Mouse (Mus musculus): ENCODE measurements at regions not wholly inside any gene's neighbourhood (a gene's known extent, or its start where the extent isn't known, plus 50 kb on each side); places are given as distances from the start of the nearest gene placed in this dataset.

DNA sequence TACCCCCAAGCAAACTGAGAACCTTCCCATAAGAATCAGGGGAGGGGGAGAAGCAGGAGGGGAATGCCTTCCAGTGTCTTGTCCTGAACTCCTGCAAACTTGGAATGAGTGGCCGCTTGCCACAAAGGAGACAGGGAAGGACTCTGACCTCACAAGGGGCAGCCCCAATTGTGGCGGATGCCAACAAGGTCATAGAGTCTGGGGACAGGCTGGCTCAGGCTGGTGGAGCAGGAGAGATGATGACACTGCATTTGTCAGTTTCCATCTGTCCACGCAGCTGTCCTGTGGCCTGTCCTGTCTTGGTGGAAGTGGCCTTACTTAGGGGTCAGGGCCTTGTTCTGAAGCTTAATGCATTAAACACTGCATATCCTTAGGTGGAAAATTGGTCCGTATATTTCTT lies 414.4 kb upstream of the Nr5a2 start:
- Histone ChIP-seq H3K4me1 (ENCODE audit: control insufficient read depth, insufficient read depth, low read length) (peaks cover 21% of the 10 kb centered on the region), H3K36me3 (ENCODE audit: control insufficient read depth, insufficient read depth, low read length) (no peaks in the 10 kb centered on the region), H3K4me3 (replicated peaks; ENCODE audit: low read length) (no peak overlapping the region), H3K27ac (replicated peaks; ENCODE audit: low read depth, low read length) (no peak overlapping the region), H3K9me3 (ENCODE audit: control insufficient read depth, low read length) (no peaks in the 10 kb centered on the region), H3K9ac (ENCODE audit: low read depth, low read length, severe bottlenecking) (no peak overlapping the region), H3K4me2 (replicated peaks; ENCODE audit: low read depth, low read length, severe bottlenecking) (no peak overlapping the region), H3K27me3 (ENCODE audit: control insufficient read depth, insufficient read depth, low read length) (peaks cover 3% of the 10 kb centered on the region; the same call in 1 of the 2 replicates)
- DNase-seq (ENCODE audit: low spot score) (no peak), ATAC-seq (ENCODE audit: low FRiP score, low read depth) (no peak)
- 74% methylated on average over 4 of the region's 4 CpGs for WGBS
- no peak for TF ChIP-seq POLR2A (IDR thresholded peaks at IDR 0.05; ENCODE audit: borderline replicate concordance, extremely low read depth, insufficient read depth, insufficient read length)

DNA sequence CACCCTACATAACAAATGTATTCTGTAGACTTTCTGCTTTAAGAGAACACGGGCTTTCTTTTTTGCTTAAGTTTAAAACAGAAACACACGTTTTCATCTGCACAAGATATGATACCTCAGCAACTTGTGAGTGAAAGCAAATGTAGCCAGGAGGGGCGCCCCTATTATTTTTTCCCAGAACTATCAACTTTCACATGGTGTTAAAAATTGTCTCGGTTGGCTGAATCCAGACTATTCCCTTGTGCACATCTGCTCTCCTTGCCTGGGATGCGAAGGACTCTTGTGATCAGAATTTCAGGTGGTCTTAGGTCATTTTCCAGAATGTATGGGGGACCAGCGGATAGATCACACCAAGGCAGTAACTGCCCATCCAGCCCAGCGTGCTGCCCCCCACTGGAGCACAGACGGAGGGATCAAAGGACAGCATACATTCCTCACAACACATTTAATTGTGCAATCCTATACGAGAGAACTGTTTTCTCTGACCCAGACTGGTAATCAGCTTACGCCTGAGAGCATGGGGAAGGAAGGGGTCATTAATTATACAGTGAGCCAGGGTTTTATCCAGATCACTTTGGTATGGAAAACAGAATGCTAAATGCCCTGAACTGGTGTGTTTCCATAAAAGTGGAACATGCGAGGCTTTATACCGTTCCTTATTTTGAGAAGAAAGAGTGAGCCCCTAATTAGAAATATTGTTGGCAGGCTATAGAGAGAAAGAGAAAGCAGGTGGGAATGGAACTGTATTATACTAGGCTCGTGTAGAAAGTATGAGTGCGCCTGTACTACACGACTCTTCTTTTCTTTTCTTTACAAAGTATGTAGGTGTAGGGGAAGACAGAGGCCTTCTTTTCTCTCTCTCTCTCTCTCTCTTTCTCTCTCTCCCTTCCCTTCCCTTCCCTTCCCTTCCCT lies 413.5 kb upstream of the Nr5a2 start:
- no peak overlapping the region for H3K9ac ChIP-seq (ENCODE audit: low read depth, low read length, severe bottlenecking)
- 26% methylated on average over 15 of the region's 15 CpGs for WGBS
- H3K27me3 ChIP-seq (ENCODE audit: control insufficient read depth, insufficient read depth, low read length), result peaks cover 3% of the 10 kb centered on the region; the same call in 1 of the 2 replicates
- H3K9me3 ChIP-seq (ENCODE audit: control insufficient read depth, low read length), result no peaks in the 10 kb centered on the region
- DNase-seq (ENCODE audit: low spot score) (peak; percentile 25), ATAC-seq (ENCODE audit: low FRiP score, low read depth) (peak; percentile 56; the same call in 1 of the 2 replicates)
- H3K27ac ChIP-seq (replicated peaks; ENCODE audit: low read depth, low read length), result no peak overlapping the region
- H3K4me3 ChIP-seq (replicated peaks; ENCODE audit: low read length), result no peak overlapping the region
- no peak for TF ChIP-seq POLR2A (IDR thresholded peaks at IDR 0.05; ENCODE audit: borderline replicate concordance, extremely low read depth, insufficient read depth, insufficient read length)
- H3K36me3 ChIP-seq (ENCODE audit: control insufficient read depth, insufficient read depth, low read length), result no peaks in the 10 kb centered on the region
- no peak overlapping the region for H3K4me2 ChIP-seq (replicated peaks; ENCODE audit: low read depth, low read length, severe bottlenecking)
- peaks cover 21% of the 10 kb centered on the region for H3K4me1 ChIP-seq (ENCODE audit: control insufficient read depth, insufficient read depth, low read length)

DNA sequence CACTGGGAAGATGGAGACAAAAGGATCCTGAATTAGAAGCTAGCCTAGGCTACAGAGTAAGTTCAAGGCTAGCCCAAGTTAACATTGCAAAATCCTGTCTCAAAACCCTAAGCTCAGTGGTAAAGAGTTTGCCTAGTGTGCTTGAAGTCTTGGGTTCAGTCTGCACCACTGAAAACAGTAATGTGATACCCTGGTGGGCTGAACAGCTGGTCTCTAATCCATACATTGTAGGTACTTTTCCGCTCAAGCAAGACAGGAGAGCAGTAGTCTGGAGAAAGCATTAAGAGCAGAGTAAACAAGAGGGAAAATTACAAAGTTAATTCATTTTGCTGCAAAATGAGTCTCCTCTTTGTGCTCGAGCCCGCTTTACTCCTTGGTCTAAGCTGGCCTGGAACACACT lies 412.0 kb upstream of the Nr5a2 start:
- no peaks in the 10 kb centered on the region for H3K9me3 ChIP-seq (ENCODE audit: control insufficient read depth, low read length)
- no peaks in the 10 kb centered on the region for H3K36me3 ChIP-seq (ENCODE audit: control insufficient read depth, insufficient read depth, low read length)
- peaks cover 21% of the 10 kb centered on the region for H3K4me1 ChIP-seq (ENCODE audit: control insufficient read depth, insufficient read depth, low read length)
- H3K27me3 ChIP-seq (ENCODE audit: control insufficient read depth, insufficient read depth, low read length), result no peaks in the 10 kb centered on the region
- H3K9ac ChIP-seq (ENCODE audit: low read depth, low read length, severe bottlenecking), result no peak overlapping the region
- ATAC-seq (ENCODE audit: low FRiP score, low read depth) (no peak), DNase-seq (ENCODE audit: low spot score) (no peak)
- H3K4me3 ChIP-seq (replicated peaks; ENCODE audit: low read length), result no peak overlapping the region
- H3K4me2 ChIP-seq (replicated peaks; ENCODE audit: low read depth, low read length, severe bottlenecking), result no peak overlapping the region
- no peak for TF ChIP-seq POLR2A (IDR thresholded peaks at IDR 0.05; ENCODE audit: borderline replicate concordance, extremely low read depth, insufficient read depth, insufficient read length)
- WGBS, result 47% methylated on average over 3 of the region's 3 CpGs
- no peak overlapping the region for H3K27ac ChIP-seq (replicated peaks; ENCODE audit: low read depth, low read length)

DNA sequence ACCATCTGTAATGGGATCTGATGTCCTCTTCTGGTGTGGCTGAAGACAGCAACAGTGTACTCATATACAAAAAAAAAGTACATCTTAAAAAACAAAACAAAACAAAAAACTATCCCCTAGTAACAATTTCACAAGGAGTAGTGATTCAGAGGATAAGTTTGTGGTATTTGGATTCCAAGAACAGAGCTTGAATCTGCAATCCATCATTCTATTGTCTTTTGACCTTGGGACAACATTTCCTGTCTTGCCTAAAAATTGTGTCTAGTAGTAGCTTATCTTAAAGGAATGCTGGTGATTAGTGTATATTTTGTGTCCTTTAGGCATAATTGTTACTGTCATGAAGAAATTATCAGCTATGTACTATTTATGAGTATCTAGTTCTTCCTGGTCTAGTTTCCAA lies 404.1 kb upstream of the Nr5a2 start:
- no peak for ATAC-seq (ENCODE audit: low FRiP score, low read depth)
- Histone ChIP-seq H3K9ac (ENCODE audit: low read depth, low read length, severe bottlenecking) (no peak overlapping the region), H3K4me3 (replicated peaks; ENCODE audit: low read length) (no peak overlapping the region), H3K4me2 (replicated peaks; ENCODE audit: low read depth, low read length, severe bottlenecking) (no peak overlapping the region), H3K27ac (replicated peaks; ENCODE audit: low read depth, low read length) (no peak overlapping the region), H3K4me1 (ENCODE audit: control insufficient read depth, insufficient read depth, low read length) (no peaks in the 10 kb centered on the region), H3K36me3 (ENCODE audit: control insufficient read depth, insufficient read depth, low read length) (no peaks in the 10 kb centered on the region), H3K27me3 (ENCODE audit: control insufficient read depth, insufficient read depth, low read length) (no peaks in the 10 kb centered on the region), H3K9me3 (ENCODE audit: control insufficient read depth, low read length) (no peaks in the 10 kb centered on the region)
- no peak for TF ChIP-seq POLR2A (IDR thresholded peaks at IDR 0.05; ENCODE audit: borderline replicate concordance, extremely low read depth, insufficient read depth, insufficient read length)
- DNase-seq (ENCODE audit: low spot score), result no peak

DNA sequence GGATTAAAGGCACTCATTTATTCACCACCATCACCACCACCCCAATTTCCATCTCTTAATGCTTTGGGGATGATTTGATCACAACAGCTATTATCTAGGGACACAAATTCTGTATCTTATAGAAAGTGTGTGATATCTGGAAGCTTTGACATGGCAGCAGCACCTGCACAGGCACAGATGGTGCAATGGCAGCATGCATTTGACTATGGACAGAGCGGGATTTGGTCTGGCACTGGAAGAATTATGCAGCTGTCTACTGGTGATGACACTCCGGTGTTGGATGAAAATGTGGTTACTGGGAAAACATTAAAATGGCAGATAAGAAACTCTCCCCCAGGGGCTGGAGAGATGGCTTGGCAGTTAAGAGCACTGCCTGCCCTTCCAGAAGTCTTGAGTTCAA lies 403.7 kb upstream of the Nr5a2 start:
- ATAC-seq (ENCODE audit: low FRiP score, low read depth), result no peak

More for the DNA sequence above, 403.7 kb upstream of the Nr5a2 start:
- Histone ChIP-seq H3K27me3 (ENCODE audit: control insufficient read depth, insufficient read depth, low read length) (no peaks in the 10 kb centered on the region), H3K9me3 (ENCODE audit: control insufficient read depth, low read length) (no peaks in the 10 kb centered on the region), H3K27ac (replicated peaks; ENCODE audit: low read depth, low read length) (no peak overlapping the region), H3K4me2 (replicated peaks; ENCODE audit: low read depth, low read length, severe bottlenecking) (no peak overlapping the region), H3K4me3 (replicated peaks; ENCODE audit: low read length) (no peak overlapping the region), H3K4me1 (ENCODE audit: control insufficient read depth, insufficient read depth, low read length) (no peaks in the 10 kb centered on the region), H3K9ac (ENCODE audit: low read depth, low read length, severe bottlenecking) (no peak overlapping the region), H3K36me3 (ENCODE audit: control insufficient read depth, insufficient read depth, low read length) (no peaks in the 10 kb centered on the region)
- DNase-seq (ENCODE audit: low spot score), result no peak
- no peak for TF ChIP-seq POLR2A (IDR thresholded peaks at IDR 0.05; ENCODE audit: borderline replicate concordance, extremely low read depth, insufficient read depth, insufficient read length)
- WGBS, result 88% methylated on average over 2 of the region's 2 CpGs

Data from limb, embryonic 14.5 days (tissue).